9 mouse cellular contexts compared by ENCODE assay signal in the genomic region with DNA sequence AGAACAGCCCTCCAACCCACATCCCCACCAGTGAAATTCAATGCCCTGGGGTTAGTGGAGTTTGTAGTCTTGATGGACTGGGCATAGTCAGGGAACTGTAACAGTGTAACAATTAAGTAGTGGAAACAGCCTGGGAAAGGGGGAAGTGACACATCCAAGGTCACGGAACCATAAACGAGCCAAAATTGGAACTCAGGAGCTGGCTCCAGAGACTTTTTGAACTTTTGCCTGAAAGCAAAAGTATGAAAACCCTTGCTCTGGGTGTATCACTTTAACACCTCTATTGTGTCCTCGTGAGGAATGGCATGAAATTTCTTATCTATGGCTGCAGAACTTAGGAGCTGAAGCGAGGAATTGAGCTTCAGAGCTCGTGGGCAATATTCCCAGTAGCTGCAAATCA. TPM values are rescaled to one million over a fixed set of nuclear protein-coding genes. Genes with fewer than 3 reads are reported as not detected.
DNase-seq lines count a peak whose midpoint lies in the region; ATAC-seq and TF ChIP-seq lines count a peak whose summit lies in the region.
"Had no signal": no experiment of that assay in that cellular context is flagged by ENCODE, and none has a peak within 500 bp of the region (broad histone marks: within the 10 kb centered on the region; RNA-seq: fewer than 3 reads in every experiment).

No protein-coding gene starts in this region.

- H3K27ac ChIP-seq in lung, postnatal 0 days (ENCODE audit: low read length), result peak overlapping the region; percentile 94; the same call in 1 of the 2 replicates
- no peak overlapping the region for H3K27ac ChIP-seq in limb, embryonic 14.5 days (replicated peaks; ENCODE audit: low read depth, low read length)
- peak overlapping the region; percentile 95; the same call in 1 of the 2 replicates for H3K27ac ChIP-seq in stomach, postnatal 0 days (replicated peaks)

- H3K36me3 ChIP-seq in lung, postnatal 0 days (ENCODE audit: insufficient read depth, low read length), result no peaks in the 10 kb centered on the region
- no peaks in the 10 kb centered on the region for H3K36me3 ChIP-seq in limb, embryonic 14.5 days (ENCODE audit: control insufficient read depth, insufficient read depth, low read length)
- H3K36me3 ChIP-seq in stomach, postnatal 0 days (ENCODE audit: control insufficient read depth, insufficient read depth, low read length), result no peaks in the 10 kb centered on the region

- no peaks in the 10 kb centered on the region for H3K27me3 ChIP-seq in lung, postnatal 0 days (replicated peaks; ENCODE audit: insufficient read depth, low read length)
- no peaks in the 10 kb centered on the region for H3K27me3 ChIP-seq in limb, embryonic 14.5 days (ENCODE audit: control insufficient read depth, insufficient read depth, low read length)
- no peaks in the 10 kb centered on the region for H3K27me3 ChIP-seq in stomach, postnatal 0 days (ENCODE audit: control insufficient read depth, insufficient read depth, low read length)

- no peak for TF ChIP-seq CTCF in lung, postnatal 0 days (IDR thresholded peaks at IDR 0.05)
- TF ChIP-seq CTCF in stomach, postnatal 0 days (IDR thresholded peaks at IDR 0.05; ENCODE audit: low read depth), result no peak

- peak overlapping the region; percentile 83 for H3K4me2 ChIP-seq in lung, postnatal 0 days (replicated peaks; ENCODE audit: low read depth, low read length)
- peak overlapping the region; percentile 92 for H3K4me2 ChIP-seq in limb, embryonic 14.5 days (replicated peaks; ENCODE audit: low read depth, low read length, severe bottlenecking)
- peak overlapping the region; percentile 89 for H3K4me2 ChIP-seq in stomach, postnatal 0 days (replicated peaks; ENCODE audit: low read depth)

- TF ChIP-seq POLR2A in limb, embryonic 14.5 days (IDR thresholded peaks at IDR 0.05; ENCODE audit: borderline replicate concordance, extremely low read depth, insufficient read depth, insufficient read length), result no peak

- no peaks in the 10 kb centered on the region for H3K9me3 ChIP-seq in lung, postnatal 0 days (ENCODE audit: low read length)
- no peaks in the 10 kb centered on the region for H3K9me3 ChIP-seq in limb, embryonic 14.5 days (ENCODE audit: control insufficient read depth, low read length)
- no peaks in the 10 kb centered on the region for H3K9me3 ChIP-seq in stomach, postnatal 0 days (ENCODE audit: control insufficient read depth, low read length)

- DNase-seq in adrenal gland, postnatal 10 days, result peak; percentile 42
- no peak for DNase-seq in adrenal gland, adult 18-20 months (ENCODE audit: low spot score in 2 of 2)
- no peak for DNase-seq in lung, postnatal 0 days (ENCODE audit: low spot score)
- DNase-seq in lung, postnatal 10 days, result no peak
- no peak for DNase-seq in limb, embryonic 14.5 days (ENCODE audit: low spot score)
- no peak for DNase-seq in stomach, postnatal 0 days (ENCODE audit: low spot score)
- no peak for DNase-seq in spleen, postnatal 4 days (ENCODE audit: low spot score in 2 of 2)
- no peak for DNase-seq in embryo, embryonic 9.5 days (ENCODE audit: extremely low spot score)
- DNase-seq: cerebellum, adult 8-10 months had no signal

- no peak for TF ChIP-seq EP300 in lung, postnatal 0 days (IDR thresholded peaks at IDR 0.05)
- no peak for TF ChIP-seq EP300 in stomach, postnatal 0 days (optimal IDR thresholded peaks at IDR 0.05)

- WGBS in lung, postnatal 0 days, result 50% methylated on average over 5 of the region's 5 CpGs
- WGBS in limb, embryonic 14.5 days, result 76% methylated on average over 5 of the region's 5 CpGs
- WGBS in stomach, postnatal 0 days, result 44% methylated on average over 5 of the region's 5 CpGs

- H3K4me1 ChIP-seq in lung, postnatal 0 days (ENCODE audit: insufficient read depth, low read depth, low read length), result peaks cover 22% of the 10 kb centered on the region
- peaks cover 11% of the 10 kb centered on the region for H3K4me1 ChIP-seq in limb, embryonic 14.5 days (ENCODE audit: control insufficient read depth, insufficient read depth, low read length)
- H3K4me1 ChIP-seq in stomach, postnatal 0 days (replicated peaks; ENCODE audit: control insufficient read depth, insufficient read depth), result peaks cover 4% of the 10 kb centered on the region; the same call in 1 of the 2 replicates

- H3K4me3 ChIP-seq in lung, postnatal 0 days (ENCODE audit: low read depth, low read length), result no peak overlapping the region
- H3K4me3 ChIP-seq in limb, embryonic 14.5 days (replicated peaks; ENCODE audit: low read length), result peak overlapping the region; percentile 81; the same call in 1 of the 2 replicates
- no peak overlapping the region for H3K4me3 ChIP-seq in stomach, postnatal 0 days (ENCODE audit: low read depth, low read length)

- no peak for ATAC-seq in lung, postnatal 0 days
- no peak for ATAC-seq in limb, embryonic 14.5 days (ENCODE audit: low FRiP score, low read depth)
- no peak for ATAC-seq in stomach, postnatal 0 days (ENCODE audit: low FRiP score, low TSS enrichment)

- no peak overlapping the region for H3K9ac ChIP-seq in lung, postnatal 0 days (replicated peaks; ENCODE audit: low read depth)
- no peak overlapping the region for H3K9ac ChIP-seq in limb, embryonic 14.5 days (ENCODE audit: low read depth, low read length, severe bottlenecking)
- H3K9ac ChIP-seq in stomach, postnatal 0 days (ENCODE audit: low read length), result no peak overlapping the region

RNA-seq across cellular contexts. Expression of gene Zfp787, which starts 1.6 kb away (rescaled TPM):
- total RNA-seq in adrenal gland, postnatal 10 days (2021), result 10 to 100 TPM; 46.2 to 61.5 TPM
- 10 to 100 TPM; 43.2 to 47.7 TPM for total RNA-seq in adrenal gland, adult 18-20 months (2021)
- polyA plus RNA-seq in lung, postnatal 0 days (2015; fragmentation: Nextera tagmentation; extraction: Ambion mirVana), result 29.5 and 47.4 TPM in 2 replicates
- polyA plus RNA-seq in limb, embryonic 14.5 days (2012; rRNA removed), result 45.9 and 55.3 TPM in 2 replicates
- 13.7 and 14.4 TPM in 2 replicates for polyA plus RNA-seq in limb, embryonic 14.5 days (2014; fragmentation: Nextera tagmentation; extraction: Ambion mirVana)
- 36.9 and 41.2 TPM in 2 replicates for polyA plus RNA-seq in stomach, postnatal 0 days (2015; fragmentation: Nextera tagmentation; extraction: Ambion mirVana)

RNA-seq across cellular contexts. Expression of gene Zfp444, which starts 17.9 kb away (rescaled TPM):
- total RNA-seq in adrenal gland, postnatal 10 days (2021), result 10 to 100 TPM; 26.4 to 27.9 TPM
- total RNA-seq in adrenal gland, adult 18-20 months (2021), result 10 to 100 TPM; 25.8 to 27.0 TPM
- polyA plus RNA-seq in lung, postnatal 0 days (2015; fragmentation: Nextera tagmentation; extraction: Ambion mirVana), result 41.1 and 42.9 TPM in 2 replicates
- polyA plus RNA-seq in limb, embryonic 14.5 days (2012; rRNA removed), result 50.6 and 73.3 TPM in 2 replicates
- 54.2 and 62.5 TPM in 2 replicates for polyA plus RNA-seq in limb, embryonic 14.5 days (2014; fragmentation: Nextera tagmentation; extraction: Ambion mirVana)
- 23.7 and 25.3 TPM in 2 replicates for polyA plus RNA-seq in stomach, postnatal 0 days (2015; fragmentation: Nextera tagmentation; extraction: Ambion mirVana)

RNA-seq across cellular contexts. Expression of gene Galp, which starts 42.7 kb away (rescaled TPM):
- not detected for total RNA-seq in adrenal gland, postnatal 10 days (2021)
- total RNA-seq in adrenal gland, adult 18-20 months (2021), result not detected
- polyA plus RNA-seq in lung, postnatal 0 days (2015; fragmentation: Nextera tagmentation; extraction: Ambion mirVana), result not detected in 2 replicates
- polyA plus RNA-seq in limb, embryonic 14.5 days (2012; rRNA removed), result not detected in 2 replicates
- not detected in 2 replicates for polyA plus RNA-seq in limb, embryonic 14.5 days (2014; fragmentation: Nextera tagmentation; extraction: Ambion mirVana)
- not detected in 2 replicates for polyA plus RNA-seq in stomach, postnatal 0 days (2015; fragmentation: Nextera tagmentation; extraction: Ambion mirVana)
